Mouse (Mus musculus) small intestine, adult 10 weeks (tissue): ENCODE measurements around the gene Dusp19. TPM values are rescaled to one million over a fixed set of nuclear protein-coding genes. Genes with fewer than 3 reads are reported as not detected.

ENCODE experiments used
- polyA plus RNA-seq: library from polyadenylated mRNA; stranded (reverse); fragments of 350-450 nt; fragmentation: Illumina TruSeq; extraction: RNeasy Lipid Tissue Mini Kit (QIAGEN cat#74804); gene quantifications from one replicate; pipeline ENCODE4 v1.2.3, GENCODE M21; 2014; ENCODE audit warnings: low replicate concordance

Gene Dusp19
- polyA plus RNA-seq: 14.0 TPM

GRCm38 (mm10) chr2:80616854-80617737 lies at the start of gene Dusp19, which contains the start of gene Nup35:
TSS of gene Dusp19 (plus strand) at chr2:80617045.
TSS of gene Nup35 (plus strand) at chr2:80617236.

DNA sequence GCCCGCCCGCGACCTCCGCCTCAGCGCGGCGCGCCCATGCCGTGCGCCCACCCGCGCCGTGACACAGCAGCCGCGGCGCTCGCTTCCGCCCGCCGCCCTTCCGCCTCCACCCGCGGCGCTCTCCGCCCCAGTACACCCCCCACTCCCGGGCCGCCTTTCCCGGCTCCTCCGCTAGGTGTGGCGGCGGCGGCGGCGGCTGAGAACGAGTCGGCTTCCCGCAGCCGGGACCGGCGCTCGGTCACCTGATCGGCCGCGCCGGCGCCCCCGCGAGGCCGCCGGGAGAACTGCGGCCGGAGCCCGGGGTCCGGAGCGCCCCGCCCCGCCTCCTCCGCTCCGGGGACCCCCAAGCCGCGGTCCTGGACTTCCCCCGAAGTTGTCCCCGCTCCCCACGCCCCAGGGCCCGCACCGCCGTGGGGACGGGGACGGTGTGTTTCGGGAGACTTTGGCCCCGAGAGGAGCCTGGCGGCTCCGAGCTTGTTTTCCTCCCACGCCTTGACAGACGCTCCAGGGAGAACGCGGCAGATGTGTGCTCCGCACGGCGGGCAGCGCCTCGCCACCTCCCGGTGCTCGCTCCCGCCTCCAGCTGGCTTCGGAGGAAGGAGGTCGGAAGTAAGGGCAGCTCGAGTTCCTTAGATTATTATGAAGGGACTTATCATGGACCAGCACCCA lies 35.7 kb upstream of the Dusp19 start, which contains the start of gene Nckap1:
Gene Nckap1 (minus strand): TSS at position 338 of the 669 bp plus-strand sequence.

Other genes with a start within 250 kb of the Dusp19 start
- gene Frzb, start 169.4 kb upstream of the Dusp19 start, polyA plus RNA-seq: 1.7 TPM
- 289 TPM for gene Nckap1, start 35.7 kb upstream of the Dusp19 start, polyA plus RNA-seq
- gene Nup35, start 191 bp downstream of the Dusp19 start, polyA plus RNA-seq: 19.0 TPM